Mouse (Mus musculus): Measurements from ENCODE around the gene Vmn2r7.
"Not testable (repeated sequence)": the region's sequence is repeated elsewhere in the genome, so short reads cannot be mapped to it uniquely, and the experiment has no call there.

The Vmn2r7 gene

DNA sequence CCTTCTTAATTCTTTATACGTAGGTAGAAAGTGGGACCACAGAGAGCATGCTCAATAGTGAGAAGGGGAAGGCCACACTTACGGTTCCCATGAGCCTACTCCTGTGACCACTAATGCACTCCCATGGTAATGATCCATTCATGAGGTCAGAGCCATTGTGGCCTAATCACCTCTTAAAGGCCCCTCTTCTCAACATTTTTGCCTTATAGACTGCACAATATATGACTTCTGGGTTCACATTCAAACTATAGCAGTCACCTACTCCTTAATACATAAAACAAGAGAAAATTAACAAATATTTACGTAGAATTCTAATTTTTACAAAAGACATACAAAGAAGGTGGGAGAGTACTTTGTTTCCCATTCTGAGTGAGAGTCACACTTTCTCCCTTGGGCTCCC, at the start of gene Vmn2r7:
TSS of gene Vmn2r7 (minus strand) at position 101 of the 400 bp plus-strand sequence.
- DNase-seq (ENCODE audit: low read depth, low spot score) = not testable (repeated sequence)

GRCm38 (mm10) chr3:64889725-64890124, 45.2 kb upstream of the Vmn2r7 start:
- no peak for DNase-seq (ENCODE audit: low read depth, low spot score)

GRCm38 (mm10) chr3:64878199-64878977, 33.8 kb upstream of the Vmn2r7 start:
- DNase-seq (ENCODE audit: low read depth, low spot score) = peak; percentile 5

DNA sequence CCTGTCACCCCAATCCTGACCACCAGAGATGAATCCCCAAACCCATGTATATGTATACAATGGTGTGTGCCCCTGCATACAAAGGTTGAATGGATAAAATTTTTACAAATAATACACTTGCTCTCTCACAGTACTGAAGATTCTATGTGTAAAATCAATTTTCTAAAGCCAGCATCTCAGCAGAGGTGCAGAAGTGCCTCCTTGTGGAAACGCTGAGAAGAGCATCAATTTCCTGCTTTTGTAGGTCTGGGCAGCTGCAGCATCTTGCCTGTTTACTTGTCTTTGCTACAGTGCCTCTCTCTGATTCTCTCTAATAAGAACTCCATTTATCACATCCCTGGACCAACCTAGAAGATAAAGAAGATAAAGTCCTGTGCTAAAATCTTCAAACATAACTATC, 32.1 kb upstream of the Vmn2r7 start:
- DNase-seq (ENCODE audit: low read depth, low spot score) = no peak

GRCm38 (mm10) chr3:64842881-64843280, 1.7 kb downstream of the Vmn2r7 start:
- no peak for DNase-seq (ENCODE audit: low read depth, low spot score)

GRCm38 (mm10) chr3:64842299-64842698, 2.3 kb downstream of the Vmn2r7 start:
- DNase-seq (ENCODE audit: low read depth, low spot score) = peak; percentile 60

- peak; percentile 48 for DNase-seq (ENCODE audit: low read depth, low spot score)
Observed at GRCm38 (mm10) chr3:64831134-64831533, 13.4 kb downstream of the Vmn2r7 start.

GRCm38 (mm10) chr3:64791245-64791591, 53.3 kb downstream of the Vmn2r7 start:
- DNase-seq (ENCODE audit: low read depth, low spot score) = no peak

DNA sequence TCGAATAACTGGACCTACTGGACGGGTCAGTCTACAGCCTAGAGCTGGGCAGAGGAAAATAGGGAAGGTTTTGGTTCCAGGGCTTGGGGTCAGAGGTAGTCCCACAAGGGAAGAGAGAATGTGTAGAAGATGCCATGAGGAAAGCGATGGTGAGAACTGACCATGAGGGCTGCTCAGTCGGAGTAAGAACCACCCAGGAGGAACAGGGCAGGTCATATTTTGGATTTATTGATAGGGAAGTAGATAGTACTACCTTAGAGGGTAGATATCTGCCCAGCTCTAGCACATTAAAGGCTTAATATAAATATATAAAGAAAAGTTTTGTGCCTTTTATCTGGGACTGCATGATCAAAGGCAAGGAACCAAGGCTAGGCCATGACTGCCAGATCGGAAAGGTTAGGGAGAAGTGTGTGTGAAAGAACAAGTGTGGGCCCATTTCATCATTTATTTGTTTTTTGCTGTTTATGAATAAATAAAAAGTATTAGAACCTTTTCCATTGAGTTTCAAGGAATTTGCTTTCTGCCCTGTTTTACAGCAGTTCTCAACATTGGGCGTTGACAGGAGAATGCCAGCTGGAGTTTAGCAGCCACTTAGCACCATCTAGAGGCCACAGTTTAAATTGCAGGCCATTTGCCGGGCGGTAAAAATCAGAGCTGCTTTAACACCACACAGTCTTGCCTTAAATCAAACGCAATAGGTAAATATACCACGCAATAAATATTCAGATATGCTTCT, 53.9 kb downstream of the Vmn2r7 start:
- DNase-seq (ENCODE audit: low read depth, low spot score) = peak; percentile 61

DNA sequence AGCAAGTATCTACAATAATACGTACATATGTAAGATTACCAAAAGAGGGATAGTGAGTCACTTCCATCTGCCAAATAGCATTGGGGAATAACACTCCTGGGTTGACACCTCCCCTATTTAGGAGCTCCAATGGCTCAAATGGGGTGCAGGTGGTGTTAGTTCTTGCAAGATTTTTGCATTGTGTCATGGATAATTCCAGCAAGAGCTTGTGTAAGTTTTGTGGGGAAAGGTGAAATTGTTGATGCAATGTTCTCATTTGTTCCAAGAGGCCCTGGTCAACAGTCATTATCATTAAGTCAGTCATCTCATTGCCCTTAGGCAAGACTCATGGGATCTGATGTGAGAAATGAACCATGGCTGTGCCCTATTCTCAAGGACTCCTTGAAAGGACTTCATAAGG, 61.7 kb downstream of the Vmn2r7 start:
- DNase-seq (ENCODE audit: low read depth, low spot score) = no peak

GRCm38 (mm10) chr3:64772132-64772531, 72.4 kb downstream of the Vmn2r7 start:
- peak; percentile 1 for DNase-seq (ENCODE audit: low read depth, low spot score)

DNA sequence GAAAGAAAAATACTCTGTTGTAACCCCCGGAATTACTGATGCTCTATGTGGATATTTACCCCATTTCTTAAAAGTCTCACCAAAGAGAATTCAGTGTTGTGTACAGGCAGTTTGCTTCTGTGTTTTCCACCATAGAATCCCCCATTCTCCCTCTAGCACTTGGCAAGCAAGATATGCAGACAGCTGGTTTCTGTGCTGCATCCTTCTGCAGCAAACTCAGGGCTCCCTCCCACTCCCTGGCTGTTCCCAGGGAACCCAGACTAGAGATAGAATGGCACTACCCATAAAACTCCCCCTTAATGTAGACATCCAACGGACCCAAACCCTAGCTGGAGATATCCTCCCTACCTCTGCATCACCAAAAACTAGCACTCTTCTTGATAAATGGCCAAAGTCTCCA, 88.4 kb downstream of the Vmn2r7 start:
- DNase-seq (ENCODE audit: low read depth, low spot score) = no peak

DNA sequence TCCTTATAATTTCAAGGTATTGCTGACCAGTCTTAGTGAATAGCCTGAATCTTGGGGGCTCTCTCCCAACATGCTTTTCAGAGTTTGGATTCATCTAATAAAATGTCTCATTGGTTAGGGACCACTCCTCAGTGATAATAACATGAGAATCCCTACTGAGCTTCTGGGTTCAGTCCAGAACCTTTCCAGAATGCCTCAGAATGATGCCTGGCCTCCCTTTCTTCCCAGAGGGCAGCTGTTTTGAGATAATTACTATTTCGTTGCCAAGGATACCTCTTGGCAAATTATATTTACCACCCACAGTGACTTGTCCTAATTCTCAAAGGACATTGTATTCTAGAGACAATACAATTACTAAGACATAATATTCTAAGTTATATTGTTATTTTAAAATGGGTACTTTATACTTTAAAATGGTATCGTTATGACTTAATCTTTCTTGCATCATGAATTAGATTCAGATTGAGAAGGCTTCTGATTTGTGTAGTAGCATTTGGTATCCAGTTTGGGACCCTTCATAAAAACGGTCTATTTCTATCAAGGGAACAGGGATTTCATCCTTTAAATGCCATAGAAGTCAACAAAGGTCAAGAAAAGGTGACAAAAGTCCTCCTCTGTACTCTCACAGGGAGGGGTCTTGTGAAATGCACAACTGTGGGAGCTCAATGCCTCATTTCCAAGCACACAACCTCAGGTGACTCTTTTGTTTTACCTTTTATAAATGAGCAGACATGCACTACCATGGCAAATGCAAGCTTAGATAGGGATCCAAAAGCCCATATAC, 117.2 kb downstream of the Vmn2r7 start:
- not testable (repeated sequence) for DNase-seq (ENCODE audit: low read depth, low spot score)

DNA sequence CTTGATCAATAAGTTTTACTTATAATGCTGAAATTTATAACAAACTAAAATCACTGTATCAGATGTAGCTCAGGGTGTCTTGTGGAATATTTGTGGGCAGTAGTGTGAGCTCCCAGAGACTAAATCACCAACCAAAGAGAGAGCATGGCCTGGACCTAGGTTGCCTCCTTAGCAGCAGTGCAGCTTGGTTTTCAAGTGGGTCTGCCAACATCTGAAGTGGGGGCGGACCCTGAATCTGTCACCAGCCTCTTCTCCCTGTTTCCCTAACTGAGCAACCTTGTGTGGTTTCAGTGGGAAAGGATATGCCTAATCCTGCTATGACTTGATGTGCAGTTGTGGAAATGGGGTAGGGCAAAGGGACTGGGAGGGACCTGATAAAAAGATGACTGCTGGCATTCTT, 118.8 kb downstream of the Vmn2r7 start:
- not testable (repeated sequence) for DNase-seq (ENCODE audit: low read depth, low spot score)

- DNase-seq (ENCODE audit: low read depth, low spot score) = not testable (repeated sequence)
Observed at GRCm38 (mm10) chr3:64676069-64676468, 168.5 kb downstream of the Vmn2r7 start.

Measured in mesoderm, embryonic 11.5 days (tissue).